Mouse (Mus musculus) neural tube, embryonic 14.5 days (tissue): ENCODE measurements around the gene Pcp4. TPM values are rescaled to one million over a fixed set of nuclear protein-coding genes. Genes with fewer than 3 reads are reported as not detected.
A peak's percentile ranks its signal among the peaks of the same experiment; 100 is the strongest.

Source experiments
- ATAC-seq: fragments of 200-750 bp; cut with Nextera tagmentation; 2 replicates; pipeline ENCODE4 v1.8.0; 2017; ENCODE audit warnings: low read depth, mild to moderate bottlenecking, moderate TSS enrichment, moderate library complexity
- H3K27ac ChIP-seq: fragments of 300-500 bp; sonication (generic); 2 replicates; pipeline ENCODE4 v1.5.1; 2014; ENCODE audit warnings: low read depth, mild to moderate bottlenecking, control low read depth, low read length, moderate library complexity, mixed read lengths
- H3K27me3 ChIP-seq: fragments of 300-500 bp; sonication (generic); 2 replicates; pipeline ENCODE4 v1.6.1; 2014; ENCODE audit warnings: low read length; ENCODE audit not compliant: control insufficient read depth, insufficient read depth
- H3K36me3 ChIP-seq: fragments of 300-500 bp; sonication (generic); 2 replicates; pipeline ENCODE4 v1.6.1; 2014; ENCODE audit warnings: low read length, mixed read lengths; ENCODE audit not compliant: control insufficient read depth, insufficient read depth
- H3K4me1 ChIP-seq: fragments of 300-500 bp; sonication (generic); 2 replicates; pipeline ENCODE4 v1.6.1; 2014; ENCODE audit warnings: low read length; ENCODE audit not compliant: control insufficient read depth, insufficient read depth
- H3K4me2 ChIP-seq: fragments of 300-500 bp; sonication (generic); 2 replicates; pipeline ENCODE4 v1.6.1; 2014; ENCODE audit warnings: mild to moderate bottlenecking, low read depth, low read length, control low read depth
- H3K4me3 ChIP-seq: fragments of 300-500 bp; sonication (generic); 2 replicates; pipeline ENCODE4 v1.5.1; 2014; ENCODE audit warnings: low read depth, low read length, control low read depth, mixed read lengths
- H3K9ac ChIP-seq: fragments of 300-500 bp; sonication (generic); replicated peaks from 2 replicates; pipeline ENCODE4 v1.6.1; 2014; ENCODE audit warnings: low read depth, mild to moderate bottlenecking, control low read depth, low read length, mixed read lengths
- H3K9me3 ChIP-seq: fragments of 300-500 bp; sonication (generic); 2 replicates; pipeline ENCODE4 v1.6.1; 2016; ENCODE audit warnings: low read length; ENCODE audit not compliant: control insufficient read depth
- WGBS: fragments of 180-500 bp; shearing (Covaris S2); extraction: QIAGEN DNeasy Blood & Tissue Kit; methylation state at CpG from one replicate; pipeline ENCODE4 v1.1.7; 2014; 5-methylcytosine and 5-hydroxymethylcytosine counted together
- polyA plus RNA-seq: library from polyadenylated mRNA; unstranded; fragments of >200 nt; fragmentation: Nextera tagmentation; extraction: Ambion mirVana; gene quantifications from 2 replicates; pipeline ENCODE4 v1.2.1, GENCODE M21; 2014

The Pcp4 gene
- polyA plus RNA-seq, 1 experiment from 2014 or later, result 522 TPM

- WGBS, result 60% methylated on average over 4 of the region's 4 CpGs
- 0 out of 2 replicates have a peak, but pooled peaks cover 6% of the 10 kb centered on the region for H3K4me1 ChIP-seq
- H3K9ac ChIP-seq, result no peak overlapping the region
- no peak overlapping the region for H3K4me3 ChIP-seq
- ATAC-seq, result no peak
- no peaks in the 10 kb centered on the region for H3K36me3 ChIP-seq
- H3K9me3 ChIP-seq, result no peaks in the 10 kb centered on the region
- H3K4me2 ChIP-seq, result no peak overlapping the region
- no peak overlapping the region for H3K27ac ChIP-seq
- H3K27me3 ChIP-seq, result no peaks in the 10 kb centered on the region
These were observed 2.2 kb downstream of the Pcp4 start for GRCm38 (mm10) chr16:96469640-96470039.

- Histone ChIP-seq H3K4me3 (no peak overlapping the region), H3K9me3 (no peaks in the 10 kb centered on the region), H3K27ac (peak overlapping the region; percentile 52; the same call in 1 of the 2 replicates), H3K4me1 (0 out of 2 replicates have a peak, but pooled peaks cover 6% of the 10 kb centered on the region), H3K9ac (no peak overlapping the region), H3K36me3 (no peaks in the 10 kb centered on the region), H3K27me3 (no peaks in the 10 kb centered on the region), H3K4me2 (no peak overlapping the region)
- 48% methylated on average over 5 of the region's 5 CpGs for WGBS
- ATAC-seq, result no peak
These were observed 5.0 kb downstream of the Pcp4 start for GRCm38 (mm10) chr16:96472361-96472760.

- Histone ChIP-seq H3K4me3 (no peak overlapping the region), H3K4me2 (no peak overlapping the region), H3K9ac (no peak overlapping the region), H3K27ac (peak overlapping the region; percentile 52; the same call in 1 of the 2 replicates), H3K9me3 (no peaks in the 10 kb centered on the region), H3K4me1 (0 out of 2 replicates have a peak, but pooled peaks cover 6% of the 10 kb centered on the region), H3K36me3 (no peaks in the 10 kb centered on the region), H3K27me3 (no peaks in the 10 kb centered on the region)
- no peak for ATAC-seq
- 56% methylated on average over 7 of the region's 7 CpGs for WGBS
These were observed 5.4 kb downstream of the Pcp4 start for GRCm38 (mm10) chr16:96472816-96473215.

DNA sequence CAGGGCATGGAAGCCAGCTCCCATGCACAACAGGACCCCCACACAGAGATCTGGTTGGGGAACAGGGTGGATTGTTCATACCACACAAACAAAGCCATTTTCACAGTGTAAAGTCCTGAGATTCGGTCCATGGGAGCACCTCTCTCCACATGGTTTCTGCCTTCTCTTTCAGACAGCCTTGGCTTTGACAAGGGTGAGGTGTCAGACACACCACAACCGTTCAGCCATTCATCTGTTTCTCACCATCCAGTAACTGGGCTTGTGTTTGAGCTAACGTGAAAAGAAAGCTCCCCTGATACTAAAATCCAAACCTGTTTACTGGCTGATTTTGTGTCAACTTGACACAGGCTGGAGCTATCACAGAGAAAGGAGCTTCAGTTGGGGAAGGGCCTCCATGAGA is 6.8 kb downstream of the Pcp4 start:
- H3K9ac ChIP-seq, result no peak overlapping the region
- H3K4me3 ChIP-seq, result no peak overlapping the region
- no peaks in the 10 kb centered on the region for H3K27me3 ChIP-seq
- H3K9me3 ChIP-seq, result no peaks in the 10 kb centered on the region
- 50% methylated on average over 3 of the region's 3 CpGs for WGBS
- no peak overlapping the region for H3K27ac ChIP-seq
- H3K36me3 ChIP-seq, result no peaks in the 10 kb centered on the region
- H3K4me1 ChIP-seq, result 0 out of 2 replicates have a peak, but pooled peaks cover 6% of the 10 kb centered on the region
- no peak for ATAC-seq
- no peak overlapping the region for H3K4me2 ChIP-seq

DNA sequence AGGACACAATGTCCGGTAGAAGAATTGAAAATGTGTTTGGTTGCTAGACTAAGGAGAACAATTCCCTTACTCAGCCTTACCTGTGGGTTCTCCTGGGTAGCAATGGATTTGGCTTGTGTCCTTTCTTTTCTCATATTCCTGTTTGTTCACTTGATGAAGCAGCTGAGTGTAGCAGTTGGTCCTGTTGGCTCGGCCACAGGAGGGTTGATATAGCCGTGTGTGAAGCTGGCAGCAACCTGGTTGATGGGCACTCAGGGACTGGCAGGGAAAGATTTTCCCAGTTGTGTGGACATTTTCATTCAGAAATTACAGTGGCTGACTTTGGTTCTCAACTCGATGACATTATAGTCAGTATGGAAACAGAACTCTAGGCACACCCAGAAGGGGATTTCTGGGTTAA is 14.4 kb downstream of the Pcp4 start:
- H3K9ac ChIP-seq, result no peak overlapping the region
- H3K27ac ChIP-seq, result no peak overlapping the region
- H3K4me1 ChIP-seq, result no peaks in the 10 kb centered on the region
- H3K36me3 ChIP-seq, result no peaks in the 10 kb centered on the region
- 90% methylated on average over 4 of the region's 4 CpGs for WGBS
- H3K9me3 ChIP-seq, result no peaks in the 10 kb centered on the region
- H3K4me3 ChIP-seq, result no peak overlapping the region
- ATAC-seq, result no peak
- H3K27me3 ChIP-seq, result no peaks in the 10 kb centered on the region
- no peak overlapping the region for H3K4me2 ChIP-seq

GRCm38 (mm10) chr16:96487007-96487684 is 19.7 kb downstream of the Pcp4 start:
- Histone ChIP-seq H3K27ac (peak overlapping the region; percentile 35; the same call in 1 of the 2 replicates), H3K4me3 (no peak overlapping the region)
- WGBS, result 52% methylated on average over 11 of the region's 11 CpGs

GRCm38 (mm10) chr16:96488038-96488437 is 20.6 kb downstream of the Pcp4 start:
- H3K9ac ChIP-seq, result no peak overlapping the region
- H3K4me2 ChIP-seq, result no peak overlapping the region
- H3K27me3 ChIP-seq, result no peaks in the 10 kb centered on the region
- 74% methylated on average over 5 of the region's 5 CpGs for WGBS
- no peak for ATAC-seq
- no peak overlapping the region for H3K4me3 ChIP-seq
- no peaks in the 10 kb centered on the region for H3K9me3 ChIP-seq
- H3K36me3 ChIP-seq, result no peaks in the 10 kb centered on the region
- H3K27ac ChIP-seq, result no peak overlapping the region
- no peaks in the 10 kb centered on the region for H3K4me1 ChIP-seq

More at GRCm38 (mm10) chr16:96487007-96487684, 19.7 kb downstream of the Pcp4 start:
- Histone ChIP-seq H3K27me3 (no peaks in the 10 kb centered on the region), H3K36me3 (no peaks in the 10 kb centered on the region), H3K4me2 (no peak overlapping the region), H3K4me1 (no peaks in the 10 kb centered on the region), H3K9ac (no peak overlapping the region), H3K9me3 (no peaks in the 10 kb centered on the region)
- no peak for ATAC-seq

- H3K4me1 ChIP-seq, result no peaks in the 10 kb centered on the region
- no peak for ATAC-seq
- H3K27me3 ChIP-seq, result no peaks in the 10 kb centered on the region
- H3K4me3 ChIP-seq, result no peak overlapping the region
- no peaks in the 10 kb centered on the region for H3K36me3 ChIP-seq
- H3K4me2 ChIP-seq, result no peak overlapping the region
- 70% methylated on average over 3 of the region's 3 CpGs for WGBS
- H3K9me3 ChIP-seq, result no peaks in the 10 kb centered on the region
- H3K9ac ChIP-seq, result no peak overlapping the region
- H3K27ac ChIP-seq, result no peak overlapping the region
These were observed 24.1 kb downstream of the Pcp4 start for GRCm38 (mm10) chr16:96491530-96491929.

DNA sequence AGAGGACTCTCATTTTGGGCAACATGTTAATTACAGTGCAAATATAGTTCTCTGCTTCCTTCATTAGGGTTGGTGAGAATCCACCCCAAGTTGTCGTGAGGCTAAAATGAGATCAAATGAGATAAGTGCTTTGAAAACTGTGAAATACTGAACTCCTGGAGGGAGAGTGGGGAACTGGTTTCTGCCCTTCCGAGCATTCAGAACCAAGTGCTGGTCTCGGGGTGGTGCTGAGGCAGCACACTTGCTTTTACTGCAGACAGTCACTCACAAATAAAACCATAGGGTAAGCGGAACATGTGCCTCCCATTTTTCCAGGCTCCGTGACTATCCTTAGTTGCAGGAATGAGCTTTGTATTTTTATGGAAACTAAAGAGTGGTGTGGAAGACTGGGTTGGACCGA is 26.7 kb downstream of the Pcp4 start:
- no peaks in the 10 kb centered on the region for H3K27me3 ChIP-seq
- no peaks in the 10 kb centered on the region for H3K36me3 ChIP-seq
- WGBS, result 82% methylated on average over 6 of the region's 6 CpGs
- ATAC-seq, result no peak
- H3K27ac ChIP-seq, result no peak overlapping the region
- no peak overlapping the region for H3K4me2 ChIP-seq
- H3K4me1 ChIP-seq, result no peaks in the 10 kb centered on the region; the same call in 1 of the 2 replicates
- no peak overlapping the region for H3K4me3 ChIP-seq
- H3K9ac ChIP-seq, result no peak overlapping the region
- no peaks in the 10 kb centered on the region for H3K9me3 ChIP-seq
